Mouse (Mus musculus): ENCODE results near the gene Nup214.

GRCm38 (mm10) chr2:31960986-31961385 is 13.2 kb upstream of the Nup214 start:
- no peak for TF ChIP-seq EP300 (IDR thresholded peaks at IDR 0.05; ENCODE audit: low read depth)
- TF ChIP-seq CTCF (IDR thresholded peaks at IDR 0.05; ENCODE audit: low read depth): no peak

All from liver, embryonic 14.5 days (tissue).